Mouse (Mus musculus) thymus, adult 2 months (tissue): ENCODE results near the gene Slc38a7.

Source experiments
- CTCF ChIP-seq: fragments of 200-500 bp; IDR thresholded peaks from 2 replicates; pipeline ENCODE4 v1.5.1; 2012; ENCODE audit warnings: mild to moderate bottlenecking, control low read depth, low read length, moderate library complexity, borderline replicate concordance; ENCODE audit not compliant: control insufficient read depth, poor library complexity, insufficient read depth; ENCODE audit errors: extremely low read depth
- POLR2A ChIP-seq: fragments of 200-500 bp; IDR thresholded peaks from 2 replicates; pipeline ENCODE4 v1.6.1; 2012; ENCODE audit warnings: mild to moderate bottlenecking, low read length, control low read depth, moderate library complexity; ENCODE audit not compliant: control insufficient read depth, poor library complexity, insufficient read depth; ENCODE audit errors: extremely low read depth

- TF ChIP-seq POLR2A (no peak), CTCF (no peak)
Observed at GRCm38 (mm10) chr8:95799891-95800290, 53.4 kb downstream of the Slc38a7 start.
